Mouse (Mus musculus) urinary bladder, adult 2 months (tissue): ENCODE results near the gene Ptpdc1. TPM values are rescaled to one million over a fixed set of nuclear protein-coding genes. Genes with fewer than 3 reads are reported as not detected.

ENCODE experiments used
- DNase-seq: peaks from one replicate; pipeline ENCODE4 v3.0.0; 2022; ENCODE audit warnings: low spot score
- polyA plus RNA-seq: library from polyadenylated mRNA; depleted of rRNA; stranded (reverse); fragments of >200 nt; gene quantifications from 2 replicates; pipeline ENCODE4 v1.2.3, GENCODE M21; 2012

Gene Ptpdc1
- polyA plus RNA-seq, 1 experiment = 4.5 TPM

DNA sequence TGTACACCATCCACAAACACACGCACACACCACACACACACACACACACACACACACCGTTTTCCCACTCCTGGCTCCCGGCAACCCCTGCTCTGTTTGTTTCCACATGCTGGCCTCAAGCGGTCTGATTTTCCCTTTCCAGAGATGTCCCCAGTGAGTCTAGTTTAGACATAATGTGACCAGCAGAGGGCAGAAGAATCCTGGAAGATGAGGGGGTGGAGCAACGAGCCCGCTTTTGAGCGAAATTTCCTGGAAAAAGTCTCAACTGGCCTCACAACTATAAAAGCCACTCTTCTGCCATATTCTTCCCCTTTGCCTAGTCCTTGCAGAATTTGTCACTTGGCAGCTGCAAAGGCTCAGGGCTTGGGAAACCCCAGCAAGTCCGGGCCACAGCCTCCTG, 30.2 kb upstream of the Ptpdc1 start:
- no peak for DNase-seq

DNA sequence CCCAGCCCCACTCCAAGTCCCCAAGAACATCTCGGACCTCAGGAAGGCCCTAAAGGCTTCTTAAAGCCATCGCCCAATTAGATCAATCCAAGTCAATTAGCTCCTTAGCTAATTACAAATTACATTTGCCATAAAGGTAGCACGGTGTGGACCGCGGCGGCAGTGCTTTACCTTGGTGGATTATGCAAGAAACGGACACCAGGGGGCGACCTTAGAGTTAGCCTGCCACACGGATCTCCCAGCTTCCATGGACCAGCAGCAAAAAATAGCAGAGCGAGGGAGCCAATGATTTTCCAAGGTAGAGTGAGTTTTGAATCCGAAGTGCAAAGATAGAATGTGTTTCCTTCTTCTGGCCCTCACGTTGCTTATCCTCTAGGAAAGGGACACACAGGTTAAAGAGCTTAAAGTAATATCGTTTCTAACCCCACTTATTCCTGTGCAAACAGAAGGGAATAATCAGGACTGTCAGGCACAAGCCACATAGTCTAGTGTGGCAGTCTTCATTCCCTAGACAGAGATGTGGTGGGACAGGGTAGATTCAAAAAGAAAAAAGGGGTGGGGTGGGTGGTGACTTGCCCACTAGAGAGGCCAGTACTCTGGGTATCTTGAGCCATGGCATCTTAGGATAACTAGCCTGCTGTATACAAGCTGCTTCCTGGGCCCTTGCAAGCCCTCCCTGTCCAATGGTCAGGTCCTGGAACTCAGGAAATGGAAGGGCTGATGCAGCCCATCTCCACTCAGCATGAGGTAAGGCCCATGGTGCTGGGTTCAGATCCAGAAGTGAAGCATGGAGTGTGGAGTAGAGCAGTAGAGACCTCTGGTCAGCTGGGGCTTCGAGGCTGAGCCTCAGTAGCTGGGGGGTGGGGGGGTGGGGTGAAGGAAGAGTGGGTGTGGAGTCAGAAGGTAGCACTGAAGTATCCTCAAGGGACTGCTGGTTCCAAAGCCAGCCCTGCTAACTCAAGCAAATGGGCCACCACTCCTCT, 28.6 kb upstream of the Ptpdc1 start:
- DNase-seq = no peak

DNA sequence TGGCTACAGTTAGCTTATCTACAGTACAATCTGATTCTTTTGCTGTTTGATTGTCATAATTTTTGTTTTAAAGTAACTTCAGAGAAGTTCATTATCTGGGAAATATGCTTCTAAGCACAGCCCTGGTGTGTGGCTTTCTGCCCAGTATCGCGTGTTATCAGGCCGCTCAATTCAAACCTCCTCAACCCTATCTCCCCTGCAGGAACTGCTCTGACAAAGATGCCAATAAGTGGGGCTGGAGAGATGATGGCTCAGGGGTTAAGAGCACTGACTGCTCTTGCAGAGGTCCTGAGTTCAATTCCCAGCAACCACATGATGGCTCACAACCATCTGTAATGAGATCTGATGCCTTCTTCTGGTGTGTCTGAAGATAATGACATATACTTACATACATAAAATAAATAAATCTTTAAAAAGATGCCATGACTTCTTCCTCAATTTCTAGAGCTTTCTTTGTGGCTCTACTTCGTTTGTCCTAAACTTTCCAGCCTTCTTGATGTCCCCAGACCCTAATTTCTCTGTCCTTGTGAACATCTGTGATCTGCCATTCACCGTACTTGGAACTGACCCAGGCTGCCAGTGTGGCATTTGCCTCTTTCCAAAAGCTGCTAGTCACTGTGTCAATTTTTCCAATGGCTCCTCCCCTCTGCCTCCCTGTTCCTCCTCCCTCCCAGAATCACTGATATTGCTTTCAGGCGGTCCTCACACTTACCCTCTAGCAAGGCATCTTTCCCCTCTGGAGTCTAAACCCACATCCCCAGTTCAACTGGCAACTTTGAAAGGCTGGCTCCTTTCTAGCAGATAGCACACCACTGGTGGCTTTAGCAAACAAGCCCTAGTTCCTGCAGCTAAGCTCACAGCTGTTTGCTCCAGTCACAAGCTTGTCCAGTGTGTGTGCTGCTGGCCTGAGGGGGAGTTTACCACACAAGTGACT, 25.9 kb upstream of the Ptpdc1 start:
- no peak for DNase-seq

DNA sequence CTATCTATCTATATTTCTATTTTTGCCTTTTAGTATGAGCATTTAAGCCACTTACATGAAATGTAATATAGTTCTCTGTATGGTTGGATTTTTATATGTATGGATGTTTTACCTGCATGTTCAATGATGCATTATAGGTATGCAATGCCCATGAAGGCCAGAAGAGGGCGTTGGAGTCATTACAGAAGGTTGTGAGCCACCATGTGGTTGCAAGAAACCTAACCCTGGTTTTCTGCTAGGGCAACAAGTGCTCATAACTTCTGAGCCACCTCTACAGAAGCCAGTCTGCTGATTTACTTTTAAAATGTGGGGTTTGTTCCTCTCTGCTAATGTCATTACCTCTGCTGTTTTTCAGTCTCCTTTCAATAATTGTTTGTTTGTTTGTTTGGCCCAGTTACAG, 25.2 kb upstream of the Ptpdc1 start:
- no peak for DNase-seq

- DNase-seq = no peak
These were observed 21.2 kb upstream of the Ptpdc1 start for GRCm38 (mm10) chr13:48646696-48647095.

DNA sequence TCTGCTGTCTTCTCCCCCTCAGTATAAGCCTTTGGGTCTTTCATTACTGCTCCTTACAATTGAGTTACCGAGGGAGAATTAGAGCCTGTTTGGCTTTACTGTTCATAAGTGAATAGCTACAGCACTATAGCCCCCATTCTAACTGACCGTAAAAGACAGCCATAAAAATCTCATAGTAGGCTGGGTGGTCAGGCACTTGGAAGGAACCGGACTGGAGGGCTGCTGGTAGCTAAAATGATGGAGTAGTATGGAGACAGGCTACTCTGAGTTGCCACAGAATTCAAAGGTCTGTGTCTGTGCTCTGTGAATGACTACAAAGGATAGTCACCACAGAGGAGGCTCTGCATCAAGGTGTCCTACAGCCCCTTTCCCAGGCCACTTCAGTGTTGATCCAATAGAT, 18.5 kb upstream of the Ptpdc1 start:
- DNase-seq = no peak

GRCm38 (mm10) chr13:48643072-48643471, 17.6 kb upstream of the Ptpdc1 start:
- DNase-seq = no peak

DNA sequence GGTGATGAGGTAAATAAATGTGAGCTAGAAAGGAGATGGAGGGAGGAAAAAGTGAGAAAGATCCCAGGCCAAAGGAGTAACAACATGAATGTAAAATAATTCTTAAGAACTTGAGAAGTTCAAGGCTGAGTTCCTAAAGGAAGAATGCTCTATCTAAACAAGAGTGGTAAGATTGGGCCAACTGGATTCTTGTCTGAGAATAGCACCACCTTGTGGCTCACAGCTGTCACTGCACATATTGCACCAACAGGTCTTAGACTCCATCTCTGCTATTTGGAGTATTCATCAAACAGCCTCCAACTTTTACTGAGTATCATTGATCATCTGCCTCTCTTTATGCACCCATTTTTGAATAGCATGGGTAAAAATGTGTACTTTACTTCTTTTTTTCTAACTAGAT, 14.1 kb upstream of the Ptpdc1 start:
- DNase-seq = no peak

DNA sequence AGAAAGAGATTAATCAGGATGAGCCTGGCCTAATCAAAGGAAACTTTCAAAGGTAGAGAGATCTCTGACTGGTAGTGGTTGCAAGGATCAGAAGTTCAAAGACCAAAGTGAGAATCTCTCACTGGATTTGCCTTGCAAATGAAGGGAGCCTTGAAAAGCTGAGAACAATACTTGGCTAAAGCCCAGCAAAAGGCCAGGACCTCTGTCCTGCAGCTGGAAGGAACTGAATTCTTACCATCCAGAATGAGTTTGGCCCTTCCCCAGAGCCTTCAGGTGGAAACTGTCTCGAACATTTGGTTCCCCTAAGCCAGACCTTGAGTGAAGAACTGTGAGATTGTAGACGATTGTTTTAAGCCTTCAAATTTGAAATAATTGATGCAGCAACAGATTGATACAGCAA, 12.2 kb upstream of the Ptpdc1 start:
- DNase-seq = no peak

- no peak for DNase-seq
These were observed 6.2 kb upstream of the Ptpdc1 start for GRCm38 (mm10) chr13:48631691-48632090.

DNA sequence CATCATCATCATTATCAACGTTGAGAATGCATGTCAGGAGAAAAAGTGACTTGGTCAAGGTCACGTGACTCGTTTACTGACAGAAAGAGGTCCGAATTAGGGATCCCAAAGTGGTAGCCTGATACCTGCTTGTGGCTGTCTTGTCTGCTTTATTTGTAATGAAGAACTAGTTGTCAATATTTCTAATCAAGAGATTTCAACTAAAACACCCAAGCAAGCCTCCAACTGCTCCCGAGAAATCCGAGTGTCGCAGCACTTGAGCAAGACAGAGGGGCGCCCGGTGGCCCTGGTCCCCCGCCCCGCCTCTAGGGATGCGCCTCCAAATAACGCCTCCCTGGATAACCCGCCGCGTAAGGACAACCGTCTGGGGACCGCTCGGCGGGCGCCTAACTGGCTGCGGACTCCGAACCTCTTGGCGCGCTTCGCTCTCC, 481 bp downstream of the Ptpdc1 start:
- no peak for DNase-seq

DNA sequence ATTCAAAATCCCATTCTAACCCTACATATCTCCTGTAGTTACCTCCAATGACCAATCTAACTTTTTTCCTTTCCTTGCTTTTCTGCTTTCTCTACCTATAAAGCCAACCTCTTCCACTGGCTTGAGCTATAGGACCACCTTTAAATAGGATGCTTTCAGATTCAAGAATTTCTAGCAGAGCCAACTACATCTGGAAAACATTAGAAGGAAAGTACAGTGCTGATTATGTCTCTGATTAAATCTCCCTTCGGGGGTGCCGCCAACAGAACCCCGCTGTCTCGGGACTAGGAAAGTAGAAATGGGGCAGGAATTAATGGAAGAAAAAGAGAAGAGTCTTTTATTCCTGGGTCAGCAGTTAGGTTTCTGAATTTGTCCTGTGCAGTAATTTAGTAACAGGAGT, 6.6 kb downstream of the Ptpdc1 start:
- no peak for DNase-seq

- DNase-seq = no peak
These were observed 7.7 kb downstream of the Ptpdc1 start for GRCm38 (mm10) chr13:48617774-48618173.

DNA sequence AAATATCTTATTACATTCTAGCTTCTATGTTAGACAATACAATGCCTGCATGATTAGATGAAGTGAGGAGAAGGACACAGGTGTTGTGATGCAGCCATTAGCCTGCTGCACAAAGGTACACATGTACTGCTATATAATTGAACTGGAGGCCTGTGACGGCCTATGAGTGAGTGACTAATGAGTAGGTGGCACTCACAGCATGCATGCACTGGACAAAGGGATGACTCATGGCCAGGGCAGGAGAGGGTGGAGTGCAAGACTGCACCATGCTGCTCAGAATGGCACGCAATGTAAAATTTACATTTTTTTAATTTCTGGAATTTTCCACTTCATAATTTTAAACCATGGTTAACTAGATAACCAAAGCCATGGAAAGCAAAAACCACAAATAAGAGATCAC, 10.9 kb downstream of the Ptpdc1 start:
- DNase-seq = no peak

DNA sequence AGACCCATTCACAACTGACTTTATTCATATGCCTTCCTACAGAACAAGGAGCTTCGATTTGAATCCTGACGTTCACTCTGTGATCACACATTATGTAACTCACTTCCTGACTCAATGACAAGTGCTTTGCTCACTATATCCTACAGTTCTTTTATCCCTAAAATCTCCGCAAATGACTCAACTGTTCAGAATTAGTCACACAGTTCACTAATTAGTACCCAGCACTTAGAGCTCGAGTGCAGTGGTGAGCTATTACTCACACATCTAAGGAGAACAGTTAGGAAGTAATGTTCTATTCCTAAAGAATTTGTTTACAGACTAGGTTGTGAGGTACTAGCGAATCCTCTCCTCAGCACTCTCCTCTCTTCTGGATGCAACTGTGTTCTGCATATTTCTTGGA, 16.4 kb downstream of the Ptpdc1 start:
- no peak for DNase-seq

GRCm38 (mm10) chr13:48604591-48604990, 20.9 kb downstream of the Ptpdc1 start:
- DNase-seq = no peak

GRCm38 (mm10) chr13:48603296-48603695, 22.2 kb downstream of the Ptpdc1 start:
- no peak for DNase-seq

DNA sequence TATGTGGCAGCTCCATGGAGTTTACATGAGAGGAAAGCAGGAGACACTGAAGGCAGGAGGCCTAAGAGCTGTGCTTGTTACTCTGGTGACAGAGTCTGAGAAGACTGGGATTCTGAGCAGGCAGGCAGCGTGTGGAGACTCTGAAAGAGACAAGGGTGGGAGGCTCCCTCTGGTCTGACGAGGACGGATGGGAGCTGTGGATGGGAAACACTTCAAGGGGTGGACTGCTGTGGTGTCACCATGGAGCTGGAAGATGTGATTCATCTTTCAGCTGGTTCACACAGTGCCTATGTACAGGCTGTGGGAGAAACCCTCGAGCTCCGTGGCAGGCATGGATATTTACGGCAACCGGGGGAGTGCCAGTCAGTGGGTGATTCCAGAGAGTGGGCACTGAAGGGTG, 30.9 kb downstream of the Ptpdc1 start:
- no peak for DNase-seq

DNA sequence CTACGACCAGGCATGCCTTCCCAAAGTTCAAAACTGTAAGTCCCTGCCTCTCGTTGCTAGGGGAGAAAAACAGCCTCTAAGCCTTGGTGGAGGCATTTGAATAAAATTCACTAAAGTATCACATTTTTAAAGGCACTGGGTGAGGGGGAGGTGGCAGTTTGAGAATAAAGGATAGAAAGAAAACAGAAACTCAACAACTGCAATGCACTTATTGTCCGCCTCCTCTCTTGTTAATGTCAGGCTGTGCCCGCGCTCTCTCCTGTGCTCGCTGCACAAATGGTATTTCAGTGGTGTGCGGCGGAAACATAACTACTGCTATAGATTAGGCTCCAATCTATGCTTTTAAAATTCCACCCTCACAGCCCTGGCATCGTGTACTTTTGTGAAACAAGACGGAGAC, 31.4 kb downstream of the Ptpdc1 start:
- DNase-seq = no peak

DNA sequence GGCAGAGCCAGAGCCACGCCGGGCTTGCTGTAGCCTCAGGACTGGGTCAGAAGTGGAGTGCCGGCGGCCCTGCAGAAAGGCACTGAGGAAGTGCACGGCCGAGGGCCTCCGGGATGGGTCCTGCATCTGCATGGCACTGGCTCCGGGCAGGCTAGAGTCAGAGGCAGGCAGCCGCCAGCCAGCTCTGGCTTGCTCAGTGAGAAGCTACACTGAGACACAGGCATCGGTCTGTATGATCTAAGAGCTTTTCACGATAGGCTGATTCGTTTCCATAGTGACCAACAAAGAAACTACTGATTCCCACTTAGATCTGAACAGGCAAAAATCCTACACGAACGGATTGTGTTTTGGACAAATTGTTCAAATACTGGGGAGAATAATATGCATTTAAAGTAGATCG, 32.3 kb downstream of the Ptpdc1 start:
- DNase-seq = no peak

- no peak for DNase-seq
These were observed 34.7 kb downstream of the Ptpdc1 start for GRCm38 (mm10) chr13:48590743-48591142.

GRCm38 (mm10) chr13:48587354-48587753, 38.1 kb downstream of the Ptpdc1 start:
- DNase-seq = no peak

DNA sequence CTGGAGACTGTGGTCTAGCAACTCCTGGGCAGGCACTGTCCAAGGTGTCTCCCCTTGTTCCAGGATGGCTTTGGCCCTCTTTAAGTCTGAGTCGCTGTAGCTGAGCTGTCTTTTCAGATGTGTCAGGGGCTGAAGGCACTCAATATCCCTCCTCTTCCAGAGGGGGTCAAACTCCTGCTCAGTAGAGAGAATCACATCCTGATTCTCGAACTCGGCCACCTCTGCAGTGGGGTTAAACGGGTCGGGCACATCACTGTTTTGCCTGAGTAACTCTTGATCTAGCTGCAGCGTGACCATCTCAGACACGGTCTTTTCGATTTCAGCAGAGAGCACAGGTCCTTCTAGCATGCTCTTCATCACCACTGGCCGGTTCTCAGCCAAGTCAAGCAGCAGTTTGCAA, 39.0 kb downstream of the Ptpdc1 start:
- no peak for DNase-seq
